Mouse (Mus musculus) G1E (cell line): ENCODE measurements around the gene Luzp1. TPM values are rescaled to one million over a fixed set of nuclear protein-coding genes. Genes with fewer than 3 reads are reported as not detected.

Source experiments
- ATAC-seq: 2 replicates; pipeline ENCODE4 v1.8.0; 2016; ENCODE audit warnings: mild to moderate bottlenecking; ENCODE audit not compliant: insufficient number of reproducible peaks, poor library complexity, low FRiP score, severe bottlenecking; ENCODE audit errors: extremely low read depth
- DNase-seq: peaks from one replicate; pipeline ENCODE4 v3.0.0; 2012; ENCODE audit warnings: low spot score
- H3K27me3 ChIP-seq: 2 replicates; pipeline ENCODE4 v1.6.1; 2012; ENCODE audit warnings: mild to moderate bottlenecking, low read length, inconsistent platforms; ENCODE audit not compliant: insufficient read depth
- H3K36me3 ChIP-seq: replicated peaks from 2 replicates; pipeline ENCODE3; 2012; ENCODE audit warnings: mild to moderate bottlenecking, inconsistent platforms
- H3K4me1 ChIP-seq: 2 replicates; pipeline ENCODE4 v1.6.1; 2012; ENCODE audit warnings: low read depth, low read length, inconsistent platforms, mixed read lengths; ENCODE audit not compliant: insufficient read depth
- H3K4me3 ChIP-seq: 2 replicates; pipeline ENCODE4 v1.5.1; 2012; ENCODE audit warnings: low read depth, mild to moderate bottlenecking, inconsistent platforms, low read length, moderate library complexity, mixed read lengths
- H3K9me3 ChIP-seq: replicated peaks from 2 replicates; pipeline ENCODE4 v1.6.1; 2012; ENCODE audit warnings: inconsistent platforms
- CTCF ChIP-seq: IDR thresholded peaks from 2 replicates; pipeline ENCODE4 v1.5.1; 2012; ENCODE audit warnings: low read depth, low read length, inconsistent platforms, mixed read lengths
- GATA1 ChIP-seq: IDR thresholded peaks from 2 replicates; pipeline ENCODE4 v1.6.1; 2012; ENCODE audit warnings: borderline replicate concordance, low read length, inconsistent platforms, mixed read lengths
- GATA2 ChIP-seq: IDR thresholded peaks from 2 replicates; pipeline ENCODE4 v1.6.1; 2012; ENCODE audit warnings: low read depth, low read length, inconsistent platforms, borderline replicate concordance
- POLR2AphosphoS5 ChIP-seq: IDR thresholded peaks from 2 replicates; pipeline ENCODE4 v1.6.1; 2012; ENCODE audit warnings: low read depth, low read length, inconsistent platforms; ENCODE audit not compliant: insufficient replicate concordance
- TAL1 ChIP-seq: conservative IDR thresholded peaks from 2 replicates; pipeline ENCODE4 v1.6.1; 2012; ENCODE audit warnings: low read depth, low read length, inconsistent platforms, mixed read lengths
- polyA plus RNA-seq: library from polyadenylated mRNA; stranded (reverse); fragments of >175 nt; gene quantifications from 2 replicates; pipeline ENCODE4 v1.2.3, GENCODE M21; 2012
- total RNA-seq, 2 experiments: library from RNA; stranded (forward) in 1 of 2; stranded (reverse) in 1 of 2; fragments of 200-1000 nt in 1 of 2; fragments of >200 nt in 1 of 2; fragmentation: Nextera tagmentation in 1 of 2; gene quantifications; 2 replicates each; pipeline ENCODE4 v1.2.3; 2014 to 2017

Luzp1 gene
- total and polyA plus RNA-seq, 3 experiments: 0.33 TPM; not detected in 2

- ATAC-seq: no peak
- no peak for TF ChIP-seq POLR2AphosphoS5
- no peak for TF ChIP-seq GATA2
- no peak for TF ChIP-seq CTCF
- TF ChIP-seq GATA1: no peak
- TF ChIP-seq TAL1: no peak
- Histone ChIP-seq H3K4me1 (no peaks in the 10 kb centered on the region), H3K4me3 (no peak overlapping the region), H3K9me3 (no peaks in the 10 kb centered on the region), H3K27me3 (peaks cover 5% of the 10 kb centered on the region), H3K36me3 (peaks cover 62% of the 10 kb centered on the region)
- no peak for DNase-seq
Measured at GRCm38 (mm10) chr4:136548381-136548801, 78.8 kb downstream of the Luzp1 start.

- H3K27me3 ChIP-seq: no peaks in the 10 kb centered on the region
- no peaks in the 10 kb centered on the region for H3K9me3 ChIP-seq
- no peak for DNase-seq
- no peaks in the 10 kb centered on the region for H3K4me1 ChIP-seq
- peaks cover 96% of the 10 kb centered on the region for H3K36me3 ChIP-seq
- no peak for ATAC-seq
- TF ChIP-seq POLR2AphosphoS5 (no peak), CTCF (no peak), GATA1 (no peak), GATA2 (no peak), TAL1 (no peak)
- H3K4me3 ChIP-seq: no peak overlapping the region
Measured at GRCm38 (mm10) chr4:136553108-136553507, 83.5 kb downstream of the Luzp1 start.

GRCm38 (mm10) chr4:136557638-136558037 is 88.1 kb downstream of the Luzp1 start:
- Histone ChIP-seq H3K9me3 (no peaks in the 10 kb centered on the region), H3K4me3 (no peak overlapping the region), H3K4me1 (no peaks in the 10 kb centered on the region), H3K27me3 (no peaks in the 10 kb centered on the region), H3K36me3 (peaks cover 94% of the 10 kb centered on the region)
- ATAC-seq (no peak), DNase-seq (no peak)
- TF ChIP-seq GATA2: no peak
- TF ChIP-seq TAL1: no peak
- TF ChIP-seq POLR2AphosphoS5: no peak
- TF ChIP-seq CTCF: no peak
- no peak for TF ChIP-seq GATA1

- no peaks in the 10 kb centered on the region for H3K4me1 ChIP-seq
- ATAC-seq (no peak), DNase-seq (no peak)
- no peaks in the 10 kb centered on the region for H3K9me3 ChIP-seq
- H3K36me3 ChIP-seq: peaks cover 94% of the 10 kb centered on the region
- H3K27me3 ChIP-seq: no peaks in the 10 kb centered on the region
- TF ChIP-seq CTCF (no peak), GATA1 (no peak), TAL1 (no peak), GATA2 (no peak)
- no peak overlapping the region for H3K4me3 ChIP-seq
Measured at GRCm38 (mm10) chr4:136559690-136560089, 90.1 kb downstream of the Luzp1 start.

GRCm38 (mm10) chr4:136560270-136560991 is 90.9 kb downstream of the Luzp1 start:
- ATAC-seq (no peak), DNase-seq (no peak)
- H3K4me3 ChIP-seq: no peak overlapping the region
- no peaks in the 10 kb centered on the region for H3K9me3 ChIP-seq
- H3K4me1 ChIP-seq: no peaks in the 10 kb centered on the region
- no peak for TF ChIP-seq GATA1
- no peak for TF ChIP-seq CTCF
- H3K36me3 ChIP-seq: peaks cover 96% of the 10 kb centered on the region
- no peaks in the 10 kb centered on the region for H3K27me3 ChIP-seq

- Histone ChIP-seq H3K4me1 (no peaks in the 10 kb centered on the region), H3K4me3 (no peak overlapping the region), H3K27me3 (no peaks in the 10 kb centered on the region), H3K36me3 (peaks cover 94% of the 10 kb centered on the region), H3K9me3 (no peaks in the 10 kb centered on the region)
- DNase-seq (no peak), ATAC-seq (no peak)
- no peak for TF ChIP-seq POLR2AphosphoS5
- no peak for TF ChIP-seq GATA2
- TF ChIP-seq CTCF: no peak
- TF ChIP-seq GATA1: no peak
- no peak for TF ChIP-seq TAL1
Measured at GRCm38 (mm10) chr4:136562755-136563154, 93.2 kb downstream of the Luzp1 start.

GRCm38 (mm10) chr4:136568629-136569028 is 99.1 kb downstream of the Luzp1 start:
- no peaks in the 10 kb centered on the region for H3K27me3 ChIP-seq
- no peak for ATAC-seq

More at GRCm38 (mm10) chr4:136568629-136569028, 99.1 kb downstream of the Luzp1 start:
- peaks cover 89% of the 10 kb centered on the region for H3K36me3 ChIP-seq
- no peak overlapping the region for H3K4me3 ChIP-seq
- no peaks in the 10 kb centered on the region for H3K4me1 ChIP-seq
- no peaks in the 10 kb centered on the region for H3K9me3 ChIP-seq
- no peak for TF ChIP-seq TAL1
- no peak for TF ChIP-seq GATA1
- TF ChIP-seq GATA2: no peak
- TF ChIP-seq CTCF: no peak
- TF ChIP-seq POLR2AphosphoS5: no peak
- DNase-seq: no peak
